Mouse (Mus musculus): ENCODE data around the gene Fbxl8. TPM values are rescaled to one million over a fixed set of nuclear protein-coding genes. Genes with fewer than 3 reads are reported as not detected.
"Not testable (repeated sequence)": the region's sequence is repeated elsewhere in the genome, so short reads cannot be mapped to it uniquely, and the experiment has no call there.

Gene Fbxl8
- polyA plus RNA-seq, 1 experiment from 2014 or later: 4.0 TPM

DNA sequence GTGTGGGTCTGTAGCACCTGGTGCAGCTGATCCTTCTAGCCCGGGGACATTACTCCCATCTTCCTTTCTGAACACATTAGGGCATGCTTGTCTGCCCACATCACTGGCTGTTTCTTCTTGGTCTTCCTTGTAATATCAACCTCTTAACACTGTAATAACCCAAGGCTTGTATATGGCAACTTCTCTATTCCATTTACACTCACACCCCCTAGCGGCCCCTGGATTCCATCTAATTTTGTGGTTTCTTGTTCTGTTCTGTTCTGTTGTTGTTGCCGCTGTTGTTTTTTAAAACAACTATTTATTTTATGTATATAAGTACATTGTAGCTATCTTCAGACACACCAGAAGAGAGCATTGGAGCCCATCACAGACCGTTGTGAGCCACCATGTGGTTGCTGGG lies 22.5 kb downstream of the Fbxl8 start:
- Histone ChIP-seq H3K27me3 (ENCODE audit: control insufficient read depth, insufficient read depth, low read length) (peaks cover 8% of the 10 kb centered on the region), H3K4me1 (ENCODE audit: control insufficient read depth in 2 of 2, insufficient read depth in 2 of 2, low read length in 2 of 2) (peaks cover 6 to 8% of the 10 kb centered on the region in 2 experiments), H3K27ac (replicated peaks in 1 of 2; ENCODE audit: control insufficient read depth in 1 of 2, insufficient read depth in 1 of 2, low read depth in 2 of 2, low read length in 2 of 2) (no peak overlapping the region), H3K36me3 (ENCODE audit: control insufficient read depth, insufficient read depth, low read length) (0 out of 2 replicates have a peak, but pooled peaks cover 5% of the 10 kb centered on the region), H3K4me3 (ENCODE audit: control insufficient read depth in 1 of 2, insufficient read depth in 1 of 2, low read depth in 1 of 2, low read length in 2 of 2) (no peak overlapping the region), H3K9me3 (ENCODE audit: control insufficient read depth, low read length) (no peaks in the 10 kb centered on the region), H3K9ac (ENCODE audit: low read length) (no peak overlapping the region), H3K4me2 (ENCODE audit: low read length) (no peak overlapping the region)
- ATAC-seq (ENCODE audit: insufficient number of reproducible peaks, insufficient read depth, low FRiP score, low read depth): no peak
- WGBS: 85% methylated on average over 4 of the region's 4 CpGs

- WGBS: 83% methylated on average over 5 of the region's 5 CpGs
- H3K36me3 ChIP-seq (ENCODE audit: control insufficient read depth, insufficient read depth, low read length): 0 out of 2 replicates have a peak, but pooled peaks cover 5% of the 10 kb centered on the region
- no peaks in the 10 kb centered on the region for H3K9me3 ChIP-seq (ENCODE audit: control insufficient read depth, low read length)
- no peak overlapping the region for H3K9ac ChIP-seq (ENCODE audit: low read length)
- peaks cover 8% of the 10 kb centered on the region for H3K27me3 ChIP-seq (ENCODE audit: control insufficient read depth, insufficient read depth, low read length)
- peaks cover 6 to 8% of the 10 kb centered on the region in 2 experiments for H3K4me1 ChIP-seq (ENCODE audit: control insufficient read depth in 2 of 2, insufficient read depth in 2 of 2, low read length in 2 of 2)
- H3K27ac ChIP-seq (replicated peaks in 1 of 2; ENCODE audit: control insufficient read depth in 1 of 2, insufficient read depth in 1 of 2, low read depth in 2 of 2, low read length in 2 of 2): no peak overlapping the region
- peak overlapping the region in 1 of 2 experiments; percentile 53; a peak in 1 of 4 replicates for H3K4me3 ChIP-seq (ENCODE audit: control insufficient read depth in 1 of 2, insufficient read depth in 1 of 2, low read depth in 1 of 2, low read length in 2 of 2)
- no peak overlapping the region for H3K4me2 ChIP-seq (ENCODE audit: low read length)
- no peak for ATAC-seq (ENCODE audit: insufficient number of reproducible peaks, insufficient read depth, low FRiP score, low read depth)
Measured at GRCm38 (mm10) chr8:105288231-105288630, 23.8 kb downstream of the Fbxl8 start.

DNA sequence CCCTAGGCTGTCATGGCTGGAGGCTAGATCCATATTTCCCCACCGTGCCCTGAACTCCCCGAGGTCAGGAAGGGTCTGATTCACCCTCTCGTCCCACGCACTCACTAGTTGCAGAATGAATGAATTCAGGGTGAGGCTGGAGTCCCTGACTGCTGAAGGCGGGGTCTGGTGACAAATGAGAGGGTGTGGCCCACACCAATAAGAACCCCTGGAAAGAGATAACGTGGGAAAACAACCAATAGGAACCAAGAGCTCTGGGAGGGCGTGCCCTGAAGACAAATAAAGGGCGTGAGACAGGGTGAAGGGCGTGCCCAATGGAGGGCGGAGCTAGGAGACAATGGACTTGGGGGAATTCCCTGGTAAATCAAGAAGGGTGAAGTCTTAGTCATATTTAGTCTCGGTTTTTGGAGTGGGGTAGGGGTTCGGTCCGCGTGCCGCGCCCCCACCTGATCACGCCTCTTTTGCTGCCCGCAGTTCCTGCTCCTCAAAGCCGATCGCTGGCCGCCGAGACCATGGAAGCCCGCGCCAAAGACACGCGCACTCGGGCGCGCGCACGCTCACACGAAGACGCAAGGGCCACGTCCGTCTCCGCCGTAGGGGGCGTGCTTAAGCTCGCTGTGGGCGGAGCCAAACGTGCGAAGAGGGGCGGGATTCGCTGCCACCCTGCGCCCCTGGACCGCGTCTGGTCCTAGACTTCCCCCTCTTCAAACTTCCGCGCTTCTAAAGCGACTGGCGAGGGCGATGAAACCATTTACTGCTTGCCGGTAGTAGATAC lies 24.7 kb downstream of the Fbxl8 start:
- peak overlapping the region; percentile 84 for H3K4me2 ChIP-seq (ENCODE audit: low read length)
- peak overlapping the region; percentile 45 to 67; a peak in 2 of 4 replicates for H3K27ac ChIP-seq (replicated peaks in 1 of 2; ENCODE audit: control insufficient read depth in 1 of 2, insufficient read depth in 1 of 2, low read depth in 2 of 2, low read length in 2 of 2)
- H3K4me3 ChIP-seq (ENCODE audit: control insufficient read depth in 1 of 2, insufficient read depth in 1 of 2, low read depth in 1 of 2, low read length in 2 of 2): peak overlapping the region; percentile 53 to 61
- peak overlapping the region; percentile 66 for H3K9ac ChIP-seq (ENCODE audit: low read length)
- H3K27me3 ChIP-seq (ENCODE audit: control insufficient read depth, insufficient read depth, low read length): peaks cover 8% of the 10 kb centered on the region
- H3K4me1 ChIP-seq (ENCODE audit: control insufficient read depth in 2 of 2, insufficient read depth in 2 of 2, low read length in 2 of 2): peaks cover 6 to 8% of the 10 kb centered on the region in 2 experiments
- no peaks in the 10 kb centered on the region for H3K9me3 ChIP-seq (ENCODE audit: control insufficient read depth, low read length)
- peak; percentile 86 for ATAC-seq (ENCODE audit: insufficient number of reproducible peaks, insufficient read depth, low FRiP score, low read depth)
- WGBS: 1% methylated on average over 53 of the region's 53 CpGs
- 0 out of 2 replicates have a peak, but pooled peaks cover 5% of the 10 kb centered on the region for H3K36me3 ChIP-seq (ENCODE audit: control insufficient read depth, insufficient read depth, low read length)

GRCm38 (mm10) chr8:105289805-105290460 lies 25.5 kb downstream of the Fbxl8 start, which contains the start of gene 4931428F04Rik:
Gene 4931428F04Rik (minus strand): TSS chr8:105289864.
- Histone ChIP-seq H3K4me3 (ENCODE audit: control insufficient read depth in 1 of 2, insufficient read depth in 1 of 2, low read depth in 1 of 2, low read length in 2 of 2) (peak within 1 kb of the TSS; percentile 53 to 61), H3K36me3 (ENCODE audit: control insufficient read depth, insufficient read depth, low read length) (0 out of 2 replicates have a peak, but pooled peaks cover under 1% of the 10 kb centered on the region), H3K9ac (ENCODE audit: low read length) (peak within 1 kb of the TSS; percentile 66), H3K9me3 (ENCODE audit: control insufficient read depth, low read length) (no peaks in the 10 kb centered on the region), H3K27me3 (ENCODE audit: control insufficient read depth, insufficient read depth, low read length) (peaks cover 8% of the 10 kb centered on the region), H3K4me1 (ENCODE audit: control insufficient read depth in 2 of 2, insufficient read depth in 2 of 2, low read length in 2 of 2) (peaks cover 6 to 8% of the 10 kb centered on the region in 2 experiments), H3K27ac (replicated peaks in 1 of 2; ENCODE audit: control insufficient read depth in 1 of 2, insufficient read depth in 1 of 2, low read depth in 2 of 2, low read length in 2 of 2) (peak within 1 kb of the TSS; percentile 45 to 67; a peak in 2 of 4 replicates), H3K4me2 (ENCODE audit: low read length) (peak within 1 kb of the TSS; percentile 84)
- ATAC-seq (ENCODE audit: insufficient number of reproducible peaks, insufficient read depth, low FRiP score, low read depth): peak; percentile 5
- 4% methylated on average over 43 of the region's 43 CpGs for WGBS

GRCm38 (mm10) chr8:105290554-105291314 lies 26.3 kb downstream of the Fbxl8 start:
- H3K27ac ChIP-seq (replicated peaks in 1 of 2; ENCODE audit: control insufficient read depth in 1 of 2, insufficient read depth in 1 of 2, low read depth in 2 of 2, low read length in 2 of 2): no peak overlapping the region
- H3K4me3 ChIP-seq (ENCODE audit: control insufficient read depth in 1 of 2, insufficient read depth in 1 of 2, low read depth in 1 of 2, low read length in 2 of 2): peak overlapping the region in 1 of 2 experiments; percentile 53; a peak in 1 of 4 replicates
- WGBS: 8% methylated on average over 31 of the region's 31 CpGs
- H3K9me3 ChIP-seq (ENCODE audit: control insufficient read depth, low read length): no peaks in the 10 kb centered on the region
- H3K4me1 ChIP-seq (ENCODE audit: control insufficient read depth in 2 of 2, insufficient read depth in 2 of 2, low read length in 2 of 2): peaks cover 6 to 8% of the 10 kb centered on the region in 2 experiments
- H3K4me2 ChIP-seq (ENCODE audit: low read length): peak overlapping the region; percentile 84
- H3K9ac ChIP-seq (ENCODE audit: low read length): no peak overlapping the region
- no peaks in the 10 kb centered on the region for H3K36me3 ChIP-seq (ENCODE audit: control insufficient read depth, insufficient read depth, low read length)
- peaks cover 8% of the 10 kb centered on the region for H3K27me3 ChIP-seq (ENCODE audit: control insufficient read depth, insufficient read depth, low read length)
- no peak for ATAC-seq (ENCODE audit: insufficient number of reproducible peaks, insufficient read depth, low FRiP score, low read depth)

DNA sequence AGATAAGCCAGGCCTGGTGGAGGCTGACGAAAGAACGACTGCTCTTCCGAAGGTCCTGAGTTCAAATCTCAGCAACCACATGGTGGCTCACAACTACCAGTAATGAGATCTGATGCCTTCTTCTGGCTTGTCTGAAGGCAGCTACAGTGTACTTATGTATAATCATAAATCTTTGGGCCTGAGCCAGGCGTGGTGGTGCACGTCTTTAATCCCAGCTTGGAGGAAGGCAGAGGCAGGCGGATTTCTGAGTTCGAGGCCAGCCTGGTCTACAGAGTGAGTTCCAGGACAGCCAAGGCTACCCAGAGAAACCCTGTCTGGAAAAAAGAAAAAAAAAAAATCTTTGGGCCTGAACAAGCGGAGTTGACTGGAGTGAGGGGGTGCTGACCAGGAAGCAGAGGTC lies 26.9 kb downstream of the Fbxl8 start:
- H3K27ac ChIP-seq (replicated peaks in 1 of 2; ENCODE audit: control insufficient read depth in 1 of 2, insufficient read depth in 1 of 2, low read depth in 2 of 2, low read length in 2 of 2); H3K4me1 ChIP-seq (ENCODE audit: control insufficient read depth in 2 of 2, insufficient read depth in 2 of 2, low read length in 2 of 2); H3K9me3 ChIP-seq (ENCODE audit: control insufficient read depth, low read length); H3K4me3 ChIP-seq (ENCODE audit: control insufficient read depth in 1 of 2, insufficient read depth in 1 of 2, low read depth in 1 of 2, low read length in 2 of 2); H3K4me2 ChIP-seq (ENCODE audit: low read length); H3K36me3 ChIP-seq (ENCODE audit: control insufficient read depth, insufficient read depth, low read length); H3K27me3 ChIP-seq (ENCODE audit: control insufficient read depth, insufficient read depth, low read length); H3K9ac ChIP-seq (ENCODE audit: low read length); ATAC-seq (ENCODE audit: insufficient number of reproducible peaks, insufficient read depth, low FRiP score, low read depth): not testable (repeated sequence)
- 75% methylated on average over 8 of the region's 8 CpGs for WGBS

GRCm38 (mm10) chr8:105291802-105292201 lies 27.4 kb downstream of the Fbxl8 start:
- not testable (repeated sequence) for H3K4me3 ChIP-seq (ENCODE audit: control insufficient read depth in 1 of 2, insufficient read depth in 1 of 2, low read depth in 1 of 2, low read length in 2 of 2); H3K27me3 ChIP-seq (ENCODE audit: control insufficient read depth, insufficient read depth, low read length); H3K27ac ChIP-seq (replicated peaks in 1 of 2; ENCODE audit: control insufficient read depth in 1 of 2, insufficient read depth in 1 of 2, low read depth in 2 of 2, low read length in 2 of 2); H3K4me2 ChIP-seq (ENCODE audit: low read length); H3K36me3 ChIP-seq (ENCODE audit: control insufficient read depth, insufficient read depth, low read length); H3K9me3 ChIP-seq (ENCODE audit: control insufficient read depth, low read length); H3K9ac ChIP-seq (ENCODE audit: low read length); ATAC-seq (ENCODE audit: insufficient number of reproducible peaks, insufficient read depth, low FRiP score, low read depth); H3K4me1 ChIP-seq (ENCODE audit: control insufficient read depth in 2 of 2, insufficient read depth in 2 of 2, low read length in 2 of 2)
- WGBS: 57% methylated on average over 3 of the region's 3 CpGs

All from heart, embryonic 14.5 days (tissue).